Mouse (Mus musculus) liver, postnatal 0 days (tissue): ENCODE results near the gene Gabbr2. TPM values are rescaled to one million over a fixed set of nuclear protein-coding genes. Genes with fewer than 3 reads are reported as not detected.

Experiments used
- ATAC-seq: fragments of 200-750 bp; cut with Nextera tagmentation; 2 replicates; pipeline ENCODE4 v1.8.0; 2017; ENCODE audit warnings: mild to moderate bottlenecking, moderate library complexity
- DNase-seq: peaks from one replicate; pipeline ENCODE4 v3.0.0-alpha.2; 2016
- H3K27ac ChIP-seq: fragments of 300-500 bp; sonication (generic); 2 replicates; pipeline ENCODE4 v1.5.1; 2014; ENCODE audit warnings: antibody characterized with exemption, moderate library complexity, mild to moderate bottlenecking, low read depth
- H3K27me3 ChIP-seq: fragments of 300-500 bp; sonication (generic); 2 replicates; pipeline ENCODE4 v1.6.1; 2014; ENCODE audit warnings: low read length, control low read depth, mixed read lengths; ENCODE audit not compliant: insufficient read depth
- H3K36me3 ChIP-seq: fragments of 300-500 bp; sonication (generic); replicated peaks from 2 replicates; pipeline ENCODE4 v1.6.1; 2014; ENCODE audit warnings: mild to moderate bottlenecking, control low read depth, low read length, moderate library complexity, mixed read lengths; ENCODE audit not compliant: insufficient read depth
- H3K4me1 ChIP-seq: fragments of 300-500 bp; sonication (generic); 2 replicates; pipeline ENCODE4 v1.6.1; 2014; ENCODE audit warnings: antibody characterized with exemption, mild to moderate bottlenecking, control low read depth; ENCODE audit not compliant: insufficient read depth
- H3K4me2 ChIP-seq: fragments of 300-500 bp; sonication (generic); 2 replicates; pipeline ENCODE4 v1.6.1; 2014; ENCODE audit warnings: low read depth, mild to moderate bottlenecking, low read length, moderate library complexity, mixed read lengths
- H3K4me3 ChIP-seq: fragments of 300-500 bp; sonication (generic); 2 replicates; pipeline ENCODE4 v1.5.1; 2014; ENCODE audit warnings: low read depth, low read length
- H3K9ac ChIP-seq: fragments of 300-500 bp; sonication (generic); replicated peaks from 2 replicates; pipeline ENCODE4 v1.6.1; 2014; ENCODE audit warnings: mild to moderate bottlenecking, moderate library complexity
- H3K9me3 ChIP-seq: fragments of 300-500 bp; sonication (generic); 2 replicates; pipeline ENCODE4 v1.6.1; 2016; ENCODE audit warnings: mild to moderate bottlenecking, control low read depth, low read length, mixed read lengths
- CTCF ChIP-seq: sonication (generic); IDR thresholded peaks from 2 replicates; pipeline ENCODE4 v1.5.1; 2016; ENCODE audit warnings: antibody characterized with exemption, low read depth
- EP300 ChIP-seq: IDR thresholded peaks from 2 replicates; pipeline ENCODE4 v1.6.1; 2016; ENCODE audit warnings: antibody characterized with exemption, low read depth, mild to moderate bottlenecking
- WGBS: fragments of 180-500 bp; shearing (Covaris S2); extraction: QIAGEN DNeasy Blood & Tissue Kit; methylation state at CpG from one replicate; pipeline ENCODE4 v1.1.7; 2014; ENCODE audit not compliant: insufficient replicate concordance; 5-methylcytosine and 5-hydroxymethylcytosine counted together
- polyA plus RNA-seq: library from polyadenylated mRNA; unstranded; fragments of >200 nt; fragmentation: Nextera tagmentation; extraction: Ambion mirVana; gene quantifications from 2 replicates; pipeline ENCODE4 v1.2.1, GENCODE M21; 2015

The Gabbr2 gene
- polyA plus RNA-seq, 1 experiment from 2014 or later, result 0.20 TPM

GRCm38 (mm10) chr4:46966551-46966950, 25.1 kb downstream of the Gabbr2 start:
- H3K9ac ChIP-seq, result no peak overlapping the region
- TF ChIP-seq EP300, result no peak
- no peak for TF ChIP-seq CTCF
- no peaks in the 10 kb centered on the region for H3K4me1 ChIP-seq
- no peak overlapping the region for H3K4me3 ChIP-seq
- H3K27me3 ChIP-seq, result no peaks in the 10 kb centered on the region
- H3K4me2 ChIP-seq, result no peak overlapping the region
- no peaks in the 10 kb centered on the region for H3K36me3 ChIP-seq
- ATAC-seq, result no peak
- no peak for DNase-seq
- no peak overlapping the region for H3K27ac ChIP-seq
- H3K9me3 ChIP-seq, result no peaks in the 10 kb centered on the region

GRCm38 (mm10) chr4:46961403-46961802, 30.3 kb downstream of the Gabbr2 start:
- H3K27me3 ChIP-seq, result no peaks in the 10 kb centered on the region
- no peaks in the 10 kb centered on the region for H3K9me3 ChIP-seq
- H3K9ac ChIP-seq, result no peak overlapping the region
- H3K4me3 ChIP-seq, result no peak overlapping the region
- no peaks in the 10 kb centered on the region for H3K36me3 ChIP-seq
- no peak overlapping the region for H3K27ac ChIP-seq
- H3K4me2 ChIP-seq, result no peak overlapping the region
- ATAC-seq (no peak), DNase-seq (no peak)
- peaks cover 2% of the 10 kb centered on the region; the same call in 1 of the 2 replicates for H3K4me1 ChIP-seq
- WGBS, result 73% methylated on average over 2 of the region's 2 CpGs
- TF ChIP-seq EP300 (no peak), CTCF (no peak)

GRCm38 (mm10) chr4:46960208-46960607, 31.5 kb downstream of the Gabbr2 start:
- no peak for TF ChIP-seq CTCF
- no peak for TF ChIP-seq EP300
- Histone ChIP-seq H3K4me1 (peaks cover 2% of the 10 kb centered on the region; the same call in 1 of the 2 replicates), H3K27me3 (no peaks in the 10 kb centered on the region), H3K4me2 (no peak overlapping the region), H3K36me3 (no peaks in the 10 kb centered on the region), H3K4me3 (no peak overlapping the region), H3K9ac (no peak overlapping the region), H3K9me3 (no peaks in the 10 kb centered on the region), H3K27ac (peak overlapping the region; percentile 16; the same call in 1 of the 2 replicates)
- DNase-seq (no peak), ATAC-seq (no peak; the same call in 1 of the 2 replicates)
- 78% methylated on average over 10 of the region's 10 CpGs for WGBS

GRCm38 (mm10) chr4:46959776-46960175, 31.9 kb downstream of the Gabbr2 start:
- Histone ChIP-seq H3K36me3 (no peaks in the 10 kb centered on the region), H3K9ac (no peak overlapping the region), H3K27me3 (no peaks in the 10 kb centered on the region), H3K4me3 (no peak overlapping the region), H3K4me2 (no peak overlapping the region), H3K4me1 (peaks cover 2% of the 10 kb centered on the region; the same call in 1 of the 2 replicates), H3K27ac (peak overlapping the region; percentile 68; the same call in 1 of the 2 replicates), H3K9me3 (no peaks in the 10 kb centered on the region)
- TF ChIP-seq CTCF, result no peak
- no peak for TF ChIP-seq EP300
- peak; percentile 99 for ATAC-seq
- WGBS, result 61% methylated on average over 6 of the region's 6 CpGs
- peak; percentile 47 for DNase-seq

- H3K9ac ChIP-seq, result no peak overlapping the region
- no peaks in the 10 kb centered on the region for H3K27me3 ChIP-seq
- peaks cover 2% of the 10 kb centered on the region; the same call in 1 of the 2 replicates for H3K4me1 ChIP-seq
- H3K36me3 ChIP-seq, result no peaks in the 10 kb centered on the region
- H3K9me3 ChIP-seq, result no peaks in the 10 kb centered on the region
- DNase-seq, result no peak
- no peak for ATAC-seq
- H3K4me3 ChIP-seq, result no peak overlapping the region
- 79% methylated on average over 7 of the region's 7 CpGs for WGBS
- no peak for TF ChIP-seq EP300
- no peak for TF ChIP-seq CTCF
- H3K4me2 ChIP-seq, result no peak overlapping the region
- no peak overlapping the region for H3K27ac ChIP-seq
Measured at GRCm38 (mm10) chr4:46957955-46958354, 33.7 kb downstream of the Gabbr2 start.

- no peak overlapping the region for H3K27ac ChIP-seq
- no peak overlapping the region for H3K4me2 ChIP-seq
- H3K4me1 ChIP-seq, result peaks cover 2% of the 10 kb centered on the region; the same call in 1 of the 2 replicates
- no peak overlapping the region for H3K9ac ChIP-seq
- no peaks in the 10 kb centered on the region for H3K36me3 ChIP-seq
- WGBS, result 72% methylated on average over 4 of the region's 4 CpGs
- H3K27me3 ChIP-seq, result no peaks in the 10 kb centered on the region
- DNase-seq (no peak), ATAC-seq (no peak)
- H3K4me3 ChIP-seq, result no peak overlapping the region
- H3K9me3 ChIP-seq, result no peaks in the 10 kb centered on the region
- TF ChIP-seq EP300 (no peak), CTCF (no peak)
Measured at GRCm38 (mm10) chr4:46956966-46957365, 34.7 kb downstream of the Gabbr2 start.

GRCm38 (mm10) chr4:46953021-46953420, 38.7 kb downstream of the Gabbr2 start:
- Histone ChIP-seq H3K4me1 (no peaks in the 10 kb centered on the region), H3K4me2 (no peak overlapping the region), H3K4me3 (no peak overlapping the region), H3K27ac (no peak overlapping the region), H3K27me3 (no peaks in the 10 kb centered on the region), H3K36me3 (no peaks in the 10 kb centered on the region), H3K9ac (no peak overlapping the region), H3K9me3 (no peaks in the 10 kb centered on the region)
- peak; percentile 12; the same call in 1 of the 2 replicates for ATAC-seq
- no peak for DNase-seq
- 82% methylated on average over 7 of the region's 7 CpGs for WGBS
- no peak for TF ChIP-seq CTCF
- no peak for TF ChIP-seq EP300
